Mouse (Mus musculus) Muller cell, postnatal 12 days (primary cell): Measurements from ENCODE around the gene Fam160a1.
A peak's percentile ranks its signal among the peaks of the same experiment; 100 is the strongest.

Experiments used
- DNase-seq: peaks from one replicate; pipeline ENCODE4 v3.0.0-alpha.2; 2015; ENCODE audit errors: inconsistent ontology term

Fam160a1 gene

GRCm38 (mm10) chr3:85817191-85817590, at the start of gene Fam160a1:
Gene Fam160a1, minus strand, starts transcription at chr3:85817291.
- DNase-seq: no peak

GRCm38 (mm10) chr3:85863996-85864395, 46.9 kb upstream of the Fam160a1 start:
- DNase-seq: no peak

GRCm38 (mm10) chr3:85862886-85863285, 45.8 kb upstream of the Fam160a1 start:
- no peak for DNase-seq

- no peak for DNase-seq
Measured at GRCm38 (mm10) chr3:85860996-85861395, 43.9 kb upstream of the Fam160a1 start.

GRCm38 (mm10) chr3:85859311-85859710, 42.2 kb upstream of the Fam160a1 start:
- DNase-seq: no peak

- peak; percentile 10 for DNase-seq
Measured at GRCm38 (mm10) chr3:85858140-85859135, 41.3 kb upstream of the Fam160a1 start.

- DNase-seq: peak; percentile 14
Measured at GRCm38 (mm10) chr3:85857083-85857482, 40.0 kb upstream of the Fam160a1 start.

- no peak for DNase-seq
Measured at GRCm38 (mm10) chr3:85855947-85856346, 38.9 kb upstream of the Fam160a1 start.

- no peak for DNase-seq
Measured at GRCm38 (mm10) chr3:85855043-85855442, 38.0 kb upstream of the Fam160a1 start.

GRCm38 (mm10) chr3:85854143-85854542, 37.1 kb upstream of the Fam160a1 start:
- no peak for DNase-seq

- no peak for DNase-seq
Measured at GRCm38 (mm10) chr3:85853715-85854114, 36.6 kb upstream of the Fam160a1 start.

- DNase-seq: no peak
Measured at GRCm38 (mm10) chr3:85850079-85850478, 33.0 kb upstream of the Fam160a1 start.

GRCm38 (mm10) chr3:85846316-85846715, 29.2 kb upstream of the Fam160a1 start:
- peak; percentile 80 for DNase-seq

- no peak for DNase-seq
Measured at GRCm38 (mm10) chr3:85845341-85845740, 28.2 kb upstream of the Fam160a1 start.

GRCm38 (mm10) chr3:85842881-85843218, 25.8 kb upstream of the Fam160a1 start:
- DNase-seq: no peak

GRCm38 (mm10) chr3:85842177-85842880, 25.2 kb upstream of the Fam160a1 start:
- peak; percentile 54 for DNase-seq

GRCm38 (mm10) chr3:85841454-85842176, 24.5 kb upstream of the Fam160a1 start:
- DNase-seq: no peak

- no peak for DNase-seq
Measured at GRCm38 (mm10) chr3:85833627-85834026, 16.5 kb upstream of the Fam160a1 start.

GRCm38 (mm10) chr3:85832490-85833155, 15.5 kb upstream of the Fam160a1 start:
- peak; percentile 55 for DNase-seq

- peak; percentile 91 for DNase-seq
Measured at GRCm38 (mm10) chr3:85831785-85832184, 14.7 kb upstream of the Fam160a1 start.

GRCm38 (mm10) chr3:85829047-85829446, 12.0 kb upstream of the Fam160a1 start:
- no peak for DNase-seq
